Mouse (Mus musculus) liver, adult 2 months (tissue): Measurements from ENCODE around the gene Gm266.

Source experiments
- CTCF ChIP-seq: fragments of 200-500 bp; IDR thresholded peaks from 2 replicates; pipeline ENCODE4 v1.5.1; 2011; ENCODE audit warnings: low read depth, low read length, control low read depth
- POLR2A ChIP-seq: fragments of 200-500 bp; IDR thresholded peaks from 2 replicates; pipeline ENCODE4 v1.6.1; 2011; ENCODE audit warnings: low read length, control low read depth; ENCODE audit not compliant: insufficient read depth; ENCODE audit errors: extremely low read depth

DNA sequence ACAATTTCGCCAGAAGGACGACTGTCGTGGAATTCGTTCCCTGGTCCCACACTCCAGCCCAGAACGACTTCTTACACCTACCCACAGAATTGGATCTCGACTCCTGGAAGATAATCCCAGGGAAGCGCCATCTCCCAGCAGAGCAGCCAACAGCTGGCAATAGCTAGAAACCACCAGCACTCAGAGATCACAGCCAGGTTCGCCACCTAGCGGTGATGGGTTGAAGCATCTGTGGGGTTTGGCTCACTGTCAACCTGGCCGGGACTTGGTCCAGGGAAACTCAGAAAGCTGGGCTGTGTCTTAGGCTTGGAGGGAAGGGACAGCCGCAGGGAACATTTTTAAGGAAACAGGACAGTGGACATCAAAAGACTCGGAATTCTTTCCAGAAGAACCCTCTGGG is 19.3 kb upstream of the Gm266 start:
- TF ChIP-seq CTCF (peak; percentile 96), POLR2A (no peak)
